Mouse (Mus musculus): Measurements from ENCODE around the gene Enox1. TPM values are rescaled to one million over a fixed set of nuclear protein-coding genes. Genes with fewer than 3 reads are reported as not detected.

Enox1 gene
- polyA plus RNA-seq (2012; rRNA removed) = 11.9 and 15.4 TPM in 2 replicates

DNA sequence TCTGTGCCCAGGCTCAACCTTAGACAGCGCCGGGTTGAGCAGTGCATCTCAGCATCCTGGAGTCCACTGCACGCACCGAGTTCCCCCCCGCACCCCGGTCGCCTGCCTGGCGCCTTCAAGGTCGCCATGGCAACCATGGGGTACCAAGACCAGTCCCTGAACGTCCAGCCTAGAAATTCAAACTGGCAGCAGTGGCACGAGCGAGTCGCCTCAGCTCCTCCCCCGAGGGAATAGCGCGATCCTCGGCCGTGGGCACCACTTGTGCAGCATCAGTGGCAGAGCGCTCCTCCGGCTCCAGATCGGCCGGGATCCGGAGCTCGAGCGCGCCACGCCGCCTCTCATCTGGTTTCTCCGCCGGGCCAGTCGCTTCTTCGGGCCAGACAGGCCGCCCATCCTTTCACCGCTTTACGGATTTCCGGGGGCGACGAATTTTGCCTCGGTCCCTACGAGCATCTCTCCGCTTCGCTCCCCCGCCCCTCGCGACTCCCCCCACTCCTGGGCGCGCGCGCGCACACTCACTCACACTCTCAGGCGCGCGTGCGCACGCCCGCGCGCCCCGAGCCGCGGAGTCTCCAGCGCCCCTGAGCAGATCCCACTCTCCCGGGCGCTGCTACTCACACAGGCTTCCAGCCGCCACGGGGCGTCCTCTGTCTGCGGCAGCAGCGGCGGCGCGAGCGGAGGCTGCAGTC is at the start of gene Enox1:
Enox1 (plus strand) TSS at position 542 of the 689 bp plus-strand sequence.

Other genes with a start within 250 kb of the Enox1 start
- gene Ccdc122, start 120.0 kb upstream of the Enox1 start, polyA plus RNA-seq (2012; rRNA removed) = 0.66 and 1.0 TPM in 2 replicates
- 5.7 and 7.4 TPM in 2 replicates for gene Lacc1, start 119.9 kb upstream of the Enox1 start, polyA plus RNA-seq (2012; rRNA removed)